Mouse (Mus musculus): ENCODE measurements at regions not wholly inside any gene's neighbourhood (a gene's known extent, or its start where the extent isn't known, plus 50 kb on each side); places are given as distances from the start of the nearest gene placed in this dataset.

- TF ChIP-seq CTCF (IDR thresholded peaks at IDR 0.05; ENCODE audit: low read depth): no peak
- H3K4me3 ChIP-seq (ENCODE audit: low read depth, low read length): no peak overlapping the region
- no peak overlapping the region for H3K9ac ChIP-seq (ENCODE audit: low read depth, low read length)
- H3K4me1 ChIP-seq (replicated peaks; ENCODE audit: control insufficient read depth, insufficient read depth, low read length): no peaks in the 10 kb centered on the region
- no peak overlapping the region for H3K4me2 ChIP-seq (replicated peaks; ENCODE audit: low read depth)
- H3K27ac ChIP-seq (ENCODE audit: low read depth, low read length): no peak overlapping the region
- 64% methylated on average over 3 of the region's 3 CpGs for WGBS
- no peak for ATAC-seq
- no peaks in the 10 kb centered on the region for H3K9me3 ChIP-seq (ENCODE audit: control insufficient read depth)
- H3K27me3 ChIP-seq (replicated peaks; ENCODE audit: control insufficient read depth, insufficient read depth, low read length): no peaks in the 10 kb centered on the region
- H3K36me3 ChIP-seq (ENCODE audit: control insufficient read depth, insufficient read depth): no peaks in the 10 kb centered on the region
These were observed 131.6 kb upstream of the Cox10 start for GRCm38 (mm10) chr11:64210916-64211315.

- 73% methylated on average over 2 of the region's 2 CpGs for WGBS
- no peak for TF ChIP-seq CTCF (IDR thresholded peaks at IDR 0.05; ENCODE audit: low read depth)
These were observed 129.0 kb upstream of the Cox10 start for GRCm38 (mm10) chr11:64208306-64208705.

GRCm38 (mm10) chr11:64207358-64207864 is 128.1 kb upstream of the Cox10 start:
- 63% methylated on average over 4 of the region's 4 CpGs for WGBS
- no peaks in the 10 kb centered on the region for H3K9me3 ChIP-seq (ENCODE audit: control insufficient read depth)
- H3K27ac ChIP-seq (ENCODE audit: low read depth, low read length): no peak overlapping the region
- no peak for ATAC-seq
- TF ChIP-seq CTCF (IDR thresholded peaks at IDR 0.05; ENCODE audit: low read depth): no peak
- no peaks in the 10 kb centered on the region for H3K27me3 ChIP-seq (replicated peaks; ENCODE audit: control insufficient read depth, insufficient read depth, low read length)
- H3K4me1 ChIP-seq (replicated peaks; ENCODE audit: control insufficient read depth, insufficient read depth, low read length): no peaks in the 10 kb centered on the region
- no peak overlapping the region for H3K4me2 ChIP-seq (replicated peaks; ENCODE audit: low read depth)
- H3K4me3 ChIP-seq (ENCODE audit: low read depth, low read length): no peak overlapping the region
- no peak overlapping the region for H3K9ac ChIP-seq (ENCODE audit: low read depth, low read length)
- H3K36me3 ChIP-seq (ENCODE audit: control insufficient read depth, insufficient read depth): no peaks in the 10 kb centered on the region

More at GRCm38 (mm10) chr11:64208306-64208705, 129.0 kb upstream of the Cox10 start:
- no peak for ATAC-seq
- no peak overlapping the region for H3K4me2 ChIP-seq (replicated peaks; ENCODE audit: low read depth)
- no peaks in the 10 kb centered on the region for H3K27me3 ChIP-seq (replicated peaks; ENCODE audit: control insufficient read depth, insufficient read depth, low read length)
- no peak overlapping the region for H3K27ac ChIP-seq (ENCODE audit: low read depth, low read length)
- no peaks in the 10 kb centered on the region for H3K9me3 ChIP-seq (ENCODE audit: control insufficient read depth)
- no peaks in the 10 kb centered on the region for H3K4me1 ChIP-seq (replicated peaks; ENCODE audit: control insufficient read depth, insufficient read depth, low read length)
- H3K36me3 ChIP-seq (ENCODE audit: control insufficient read depth, insufficient read depth): no peaks in the 10 kb centered on the region
- no peak overlapping the region for H3K4me3 ChIP-seq (ENCODE audit: low read depth, low read length)
- no peak overlapping the region for H3K9ac ChIP-seq (ENCODE audit: low read depth, low read length)

GRCm38 (mm10) chr11:64206155-64206554 is 126.9 kb upstream of the Cox10 start:
- WGBS: 82% methylated on average over 2 of the region's 2 CpGs
- ATAC-seq: no peak

GRCm38 (mm10) chr11:64205069-64205468 is 125.8 kb upstream of the Cox10 start:
- no peaks in the 10 kb centered on the region for H3K27me3 ChIP-seq (replicated peaks; ENCODE audit: control insufficient read depth, insufficient read depth, low read length)
- ATAC-seq: no peak
- H3K36me3 ChIP-seq (ENCODE audit: control insufficient read depth, insufficient read depth): no peaks in the 10 kb centered on the region
- no peak overlapping the region for H3K27ac ChIP-seq (ENCODE audit: low read depth, low read length)
- no peaks in the 10 kb centered on the region for H3K9me3 ChIP-seq (ENCODE audit: control insufficient read depth)
- no peak overlapping the region for H3K9ac ChIP-seq (ENCODE audit: low read depth, low read length)
- no peak for TF ChIP-seq CTCF (IDR thresholded peaks at IDR 0.05; ENCODE audit: low read depth)
- no peaks in the 10 kb centered on the region for H3K4me1 ChIP-seq (replicated peaks; ENCODE audit: control insufficient read depth, insufficient read depth, low read length)
- no peak overlapping the region for H3K4me3 ChIP-seq (ENCODE audit: low read depth, low read length)
- 79% methylated on average over 4 of the region's 4 CpGs for WGBS
- H3K4me2 ChIP-seq (replicated peaks; ENCODE audit: low read depth): no peak overlapping the region

More at GRCm38 (mm10) chr11:64206155-64206554, 126.9 kb upstream of the Cox10 start:
- Histone ChIP-seq H3K4me1 (replicated peaks; ENCODE audit: control insufficient read depth, insufficient read depth, low read length) (no peaks in the 10 kb centered on the region), H3K27ac (ENCODE audit: low read depth, low read length) (no peak overlapping the region), H3K36me3 (ENCODE audit: control insufficient read depth, insufficient read depth) (no peaks in the 10 kb centered on the region), H3K4me2 (replicated peaks; ENCODE audit: low read depth) (no peak overlapping the region), H3K27me3 (replicated peaks; ENCODE audit: control insufficient read depth, insufficient read depth, low read length) (no peaks in the 10 kb centered on the region), H3K9ac (ENCODE audit: low read depth, low read length) (no peak overlapping the region), H3K9me3 (ENCODE audit: control insufficient read depth) (no peaks in the 10 kb centered on the region), H3K4me3 (ENCODE audit: low read depth, low read length) (no peak overlapping the region)
- no peak for TF ChIP-seq CTCF (IDR thresholded peaks at IDR 0.05; ENCODE audit: low read depth)

DNA sequence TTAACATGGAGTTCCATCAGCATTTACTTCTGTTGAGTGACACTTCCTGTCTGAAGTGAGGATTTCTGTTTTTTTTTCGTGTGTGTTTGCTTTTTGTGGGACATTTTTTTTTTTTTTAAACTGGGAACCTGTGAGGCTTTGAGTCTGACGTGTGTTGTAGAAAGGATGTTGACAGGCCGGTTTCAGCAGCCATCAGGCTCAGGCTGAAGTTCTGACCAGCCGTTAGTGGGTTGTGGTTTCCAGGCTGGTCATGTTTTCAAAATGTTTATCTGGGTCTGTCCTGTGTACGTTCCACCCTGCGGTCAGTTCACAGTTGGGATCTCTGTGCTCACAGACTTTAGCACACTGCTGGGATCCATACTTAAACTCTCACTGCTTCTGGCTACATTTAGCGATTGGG is 125.0 kb upstream of the Cox10 start:
- Histone ChIP-seq H3K4me2 (replicated peaks; ENCODE audit: low read depth) (no peak overlapping the region), H3K36me3 (ENCODE audit: control insufficient read depth, insufficient read depth) (no peaks in the 10 kb centered on the region), H3K27me3 (replicated peaks; ENCODE audit: control insufficient read depth, insufficient read depth, low read length) (no peaks in the 10 kb centered on the region), H3K9ac (ENCODE audit: low read depth, low read length) (no peak overlapping the region), H3K4me3 (ENCODE audit: low read depth, low read length) (no peak overlapping the region), H3K4me1 (replicated peaks; ENCODE audit: control insufficient read depth, insufficient read depth, low read length) (no peaks in the 10 kb centered on the region), H3K9me3 (ENCODE audit: control insufficient read depth) (no peaks in the 10 kb centered on the region), H3K27ac (ENCODE audit: low read depth, low read length) (no peak overlapping the region)
- no peak for TF ChIP-seq CTCF (IDR thresholded peaks at IDR 0.05; ENCODE audit: low read depth)
- ATAC-seq: no peak
- 45% methylated on average over 7 of the region's 7 CpGs for WGBS

DNA sequence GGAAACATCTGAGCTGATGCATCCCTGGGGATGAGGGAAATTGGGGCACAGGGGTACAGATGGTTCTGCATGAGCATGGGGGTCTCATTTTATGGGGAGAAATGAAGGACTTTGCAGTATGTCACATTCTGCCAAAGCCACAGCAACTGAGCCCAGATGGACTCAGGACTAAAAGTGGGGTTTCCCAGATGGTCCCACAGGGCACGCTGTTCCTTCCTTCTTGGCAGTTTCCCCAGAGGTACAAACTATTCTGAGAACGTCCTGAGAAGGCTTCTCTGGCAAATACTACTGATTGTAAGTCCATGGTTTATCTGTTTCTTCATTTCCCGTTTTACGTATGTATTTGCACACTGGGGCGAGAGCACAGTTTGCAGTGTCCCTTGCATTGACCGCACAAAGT is 121.6 kb upstream of the Cox10 start:
- 72% methylated on average over 6 of the region's 6 CpGs for WGBS
- TF ChIP-seq CTCF (IDR thresholded peaks at IDR 0.05; ENCODE audit: low read depth): no peak
- ATAC-seq: no peak

More for the DNA sequence above, 121.6 kb upstream of the Cox10 start:
- Histone ChIP-seq H3K9ac (ENCODE audit: low read depth, low read length) (no peak overlapping the region), H3K27ac (ENCODE audit: low read depth, low read length) (no peak overlapping the region), H3K4me2 (replicated peaks; ENCODE audit: low read depth) (no peak overlapping the region), H3K4me3 (ENCODE audit: low read depth, low read length) (no peak overlapping the region), H3K4me1 (replicated peaks; ENCODE audit: control insufficient read depth, insufficient read depth, low read length) (no peaks in the 10 kb centered on the region), H3K27me3 (replicated peaks; ENCODE audit: control insufficient read depth, insufficient read depth, low read length) (no peaks in the 10 kb centered on the region), H3K36me3 (ENCODE audit: control insufficient read depth, insufficient read depth) (no peaks in the 10 kb centered on the region), H3K9me3 (ENCODE audit: control insufficient read depth) (no peaks in the 10 kb centered on the region)
